Mouse (Mus musculus): Measurements from ENCODE around the gene Pdpk1.
"Not testable (repeated sequence)": the region's sequence is repeated elsewhere in the genome, so short reads cannot be mapped to it uniquely, and the experiment has no call there.

The Pdpk1 gene

DNA sequence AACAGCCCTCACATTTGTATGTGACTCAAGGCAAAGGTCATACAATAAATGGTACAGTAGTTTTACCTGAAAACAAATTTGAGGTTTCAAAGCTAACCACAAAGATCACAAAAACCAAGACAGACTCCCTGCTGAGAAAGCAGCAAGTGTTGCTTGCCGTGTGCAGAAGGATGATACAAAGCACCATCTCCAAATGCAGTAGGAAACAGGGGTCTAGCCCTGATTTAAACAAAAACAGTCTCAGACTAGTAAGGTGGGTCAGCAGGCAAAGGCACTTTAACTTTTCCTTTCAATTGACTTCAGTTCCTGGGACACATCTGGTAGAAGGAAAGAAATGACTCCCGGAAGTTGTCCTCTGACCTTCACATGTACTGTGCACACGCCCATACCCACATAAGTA, 23.9 kb downstream of the Pdpk1 start:
- DNase-seq (ENCODE audit: low read depth, low spot score) = no peak

DNA sequence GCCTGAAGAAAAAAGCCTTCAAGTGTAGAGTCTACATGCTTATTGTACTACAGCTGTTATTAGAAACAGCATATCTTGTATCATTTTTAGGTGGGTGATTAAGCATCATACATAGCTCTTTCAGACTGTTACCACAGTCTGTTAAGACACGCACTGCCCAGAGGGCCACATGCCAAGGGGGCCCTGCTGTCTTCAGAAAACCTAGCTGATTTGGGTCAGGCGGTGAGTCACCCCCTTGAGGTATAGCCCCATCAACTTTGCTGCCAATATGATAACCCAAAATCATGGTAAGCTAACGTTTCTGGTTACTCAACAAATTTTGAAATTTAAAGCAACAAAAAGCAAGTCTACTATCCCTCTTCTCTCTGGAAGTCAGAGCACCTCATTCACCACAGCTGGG, 31.3 kb downstream of the Pdpk1 start:
- DNase-seq (ENCODE audit: low read depth, low spot score) = no peak

DNA sequence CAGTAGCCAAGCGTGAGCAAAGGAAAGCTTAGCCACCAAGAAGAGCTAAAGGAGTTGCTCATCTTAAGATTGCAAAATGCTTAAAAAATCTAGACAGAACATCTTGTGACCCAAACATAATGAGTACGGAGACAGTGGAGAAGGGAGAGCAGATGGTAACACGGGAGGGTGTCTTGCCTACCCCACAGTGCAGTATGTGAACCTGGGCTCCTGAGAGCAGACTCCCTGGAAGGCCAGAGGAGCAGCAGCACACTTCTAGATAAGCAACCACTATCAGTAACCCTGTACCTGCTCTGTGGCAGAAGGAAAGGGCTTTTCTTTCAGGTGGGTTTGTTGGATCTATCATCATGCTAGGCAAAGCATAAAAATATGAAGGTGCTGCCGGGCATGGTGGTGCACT, 37.7 kb downstream of the Pdpk1 start:
- no peak for DNase-seq (ENCODE audit: low read depth, low spot score)

DNA sequence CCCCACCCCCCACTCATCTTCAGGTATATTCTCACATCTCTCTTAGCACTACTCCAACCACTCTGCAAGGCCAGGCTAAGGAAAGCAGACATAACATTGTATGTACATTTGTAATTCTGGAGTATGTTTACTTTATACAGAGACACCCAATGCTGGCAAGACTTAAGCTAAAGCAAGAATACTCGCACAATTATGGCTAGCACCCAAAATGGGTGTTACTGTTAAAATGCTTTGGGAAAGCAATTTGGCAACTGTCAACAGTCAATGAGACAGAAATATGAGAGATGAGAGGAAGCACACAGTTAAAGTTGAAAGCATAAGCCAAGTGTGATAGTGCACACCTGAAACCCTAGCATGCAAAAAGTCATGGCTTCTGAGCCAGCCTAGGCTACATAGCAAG, 39.5 kb downstream of the Pdpk1 start:
- no peak for DNase-seq (ENCODE audit: low read depth, low spot score)

- DNase-seq (ENCODE audit: low read depth, low spot score) = no peak
Observed at GRCm38 (mm10) chr17:24108896-24109295, 41.8 kb downstream of the Pdpk1 start.

DNA sequence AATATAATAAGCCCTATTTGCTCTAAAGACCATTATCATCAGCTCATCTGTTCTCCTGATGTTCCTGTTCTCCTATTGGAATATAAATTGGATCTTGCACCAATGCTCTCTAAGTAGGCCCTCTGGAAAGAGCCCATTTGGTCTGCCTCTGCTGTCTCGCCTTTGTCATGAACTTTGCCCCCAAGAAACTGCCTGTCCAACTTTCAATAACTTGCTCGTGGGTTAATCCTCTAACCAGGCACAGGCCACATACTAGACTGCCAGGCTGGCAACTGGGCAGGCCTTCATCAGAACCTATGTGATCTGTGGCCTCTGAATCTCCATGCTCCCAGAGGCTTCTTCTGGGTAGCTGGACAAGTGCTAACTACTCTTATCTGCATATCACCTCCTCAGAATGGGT, 45.6 kb downstream of the Pdpk1 start:
- no peak for DNase-seq (ENCODE audit: low read depth, low spot score)

DNA sequence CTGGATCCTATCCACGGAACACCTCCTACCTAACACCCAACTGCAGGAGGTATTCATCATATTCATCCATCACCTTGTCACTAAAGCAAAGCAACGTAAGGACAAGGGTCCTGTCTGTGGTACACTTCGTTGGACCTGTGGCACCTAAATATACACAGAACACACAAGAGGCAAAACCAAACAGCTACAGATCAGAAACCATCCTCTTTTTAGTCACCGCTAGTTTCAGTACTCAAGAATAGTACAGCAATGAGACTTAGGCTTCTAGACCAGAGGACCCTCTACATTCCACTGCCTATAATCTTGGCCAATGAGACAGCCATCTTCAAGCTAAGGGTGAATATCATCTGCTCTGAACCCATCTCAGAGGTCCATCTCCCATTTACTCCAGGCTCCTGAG, 52.4 kb downstream of the Pdpk1 start:
- DNase-seq (ENCODE audit: low read depth, low spot score) = no peak

- DNase-seq (ENCODE audit: low read depth, low spot score) = no peak
Observed at GRCm38 (mm10) chr17:24090575-24090974, 60.1 kb downstream of the Pdpk1 start.

DNA sequence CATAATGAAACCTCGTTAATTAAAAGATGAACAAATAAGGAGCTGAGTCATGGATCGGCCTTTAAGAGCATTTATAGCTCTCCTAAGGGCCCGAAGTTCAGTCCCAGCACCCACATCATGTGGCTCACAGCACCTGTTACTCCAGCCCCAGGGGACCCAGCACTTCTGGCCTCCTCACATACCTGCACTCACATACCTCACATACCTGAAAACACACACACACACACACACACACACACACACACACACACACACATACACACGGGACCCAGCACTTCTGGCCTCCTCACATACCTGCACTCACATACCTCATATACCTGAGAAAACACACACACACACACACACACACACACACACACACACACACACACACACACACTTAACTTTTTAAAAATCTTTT, 64.3 kb downstream of the Pdpk1 start:
- DNase-seq (ENCODE audit: low read depth, low spot score) = not testable (repeated sequence)

GRCm38 (mm10) chr17:24084593-24084992, 66.1 kb downstream of the Pdpk1 start:
- no peak for DNase-seq (ENCODE audit: low read depth, low spot score)

DNA sequence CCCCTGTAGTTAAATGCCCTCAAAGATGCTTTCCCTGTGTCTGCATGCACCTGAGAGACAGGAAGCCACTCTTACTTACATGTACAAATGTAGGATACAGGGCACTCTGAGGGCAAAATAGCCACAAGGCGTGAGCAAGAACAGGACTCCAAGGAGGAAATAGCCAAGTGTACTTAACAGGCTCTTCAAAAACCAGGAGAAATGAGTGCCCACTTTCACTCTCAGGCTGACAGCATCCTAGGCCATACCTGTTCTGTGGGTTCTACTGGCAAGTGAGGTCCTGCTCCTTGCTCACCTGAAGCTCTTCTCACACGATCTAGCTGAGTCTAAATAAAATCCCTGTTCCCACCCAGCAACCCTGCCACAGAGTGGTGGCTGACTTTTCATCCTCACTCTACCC, 73.6 kb downstream of the Pdpk1 start:
- no peak for DNase-seq (ENCODE audit: low read depth, low spot score)

GRCm38 (mm10) chr17:24072919-24073696, 77.6 kb downstream of the Pdpk1 start, which contains the start of gene Kctd5:
Gene Kctd5, minus strand, starts transcription at chr17:24073485.
- DNase-seq (ENCODE audit: low read depth, low spot score) = peak; percentile 98

DNA sequence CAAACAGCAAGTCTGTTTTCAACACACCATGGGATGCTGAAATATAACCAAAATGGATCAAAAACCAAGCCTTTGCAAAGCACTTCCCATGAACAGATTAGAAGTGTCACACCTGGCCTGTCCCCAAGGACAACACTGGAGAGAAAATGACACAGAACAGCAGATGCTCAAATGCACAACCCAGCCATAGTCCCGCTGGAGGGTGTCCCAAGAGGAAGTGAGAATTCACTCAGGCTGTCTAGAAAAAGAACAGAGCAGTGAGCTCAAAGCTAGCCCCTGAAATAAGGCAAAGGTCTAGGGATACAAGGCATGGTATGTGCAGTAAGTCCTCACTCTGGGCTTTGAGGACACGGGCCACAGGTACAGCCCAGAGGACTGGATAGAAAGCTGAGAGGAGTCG, 81.2 kb downstream of the Pdpk1 start:
- no peak for DNase-seq (ENCODE audit: low read depth, low spot score)

- DNase-seq (ENCODE audit: low read depth, low spot score) = no peak
Observed at GRCm38 (mm10) chr17:24068271-24068670, 82.5 kb downstream of the Pdpk1 start.

- DNase-seq (ENCODE audit: low read depth, low spot score) = no peak
Observed at GRCm38 (mm10) chr17:24062459-24063155, 88.1 kb downstream of the Pdpk1 start.

DNA sequence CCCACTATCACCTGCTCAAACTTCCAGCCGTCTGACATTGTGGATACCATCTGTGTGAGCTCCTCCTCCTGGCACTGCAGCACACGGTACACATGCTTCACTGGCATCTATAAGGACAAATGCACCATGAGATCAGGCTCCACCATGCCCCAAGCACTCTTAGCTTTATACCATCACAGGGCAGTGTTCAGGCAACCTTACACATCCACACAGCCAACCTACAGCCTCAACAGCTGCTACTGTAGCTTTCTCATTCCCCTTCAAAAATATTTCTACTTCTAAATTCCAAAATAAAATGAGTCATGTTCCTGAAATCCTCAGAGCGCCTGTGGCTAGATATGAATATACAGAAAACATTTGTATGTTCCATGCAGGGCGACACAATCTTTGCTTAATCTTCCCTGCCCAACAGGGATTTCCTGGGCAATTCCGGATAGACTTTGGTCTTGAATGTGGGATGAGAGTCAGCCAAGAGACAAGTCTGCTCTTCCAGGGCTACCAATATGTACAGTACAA, 92.9 kb downstream of the Pdpk1 start:
- no peak for DNase-seq (ENCODE audit: low read depth, low spot score)

DNA sequence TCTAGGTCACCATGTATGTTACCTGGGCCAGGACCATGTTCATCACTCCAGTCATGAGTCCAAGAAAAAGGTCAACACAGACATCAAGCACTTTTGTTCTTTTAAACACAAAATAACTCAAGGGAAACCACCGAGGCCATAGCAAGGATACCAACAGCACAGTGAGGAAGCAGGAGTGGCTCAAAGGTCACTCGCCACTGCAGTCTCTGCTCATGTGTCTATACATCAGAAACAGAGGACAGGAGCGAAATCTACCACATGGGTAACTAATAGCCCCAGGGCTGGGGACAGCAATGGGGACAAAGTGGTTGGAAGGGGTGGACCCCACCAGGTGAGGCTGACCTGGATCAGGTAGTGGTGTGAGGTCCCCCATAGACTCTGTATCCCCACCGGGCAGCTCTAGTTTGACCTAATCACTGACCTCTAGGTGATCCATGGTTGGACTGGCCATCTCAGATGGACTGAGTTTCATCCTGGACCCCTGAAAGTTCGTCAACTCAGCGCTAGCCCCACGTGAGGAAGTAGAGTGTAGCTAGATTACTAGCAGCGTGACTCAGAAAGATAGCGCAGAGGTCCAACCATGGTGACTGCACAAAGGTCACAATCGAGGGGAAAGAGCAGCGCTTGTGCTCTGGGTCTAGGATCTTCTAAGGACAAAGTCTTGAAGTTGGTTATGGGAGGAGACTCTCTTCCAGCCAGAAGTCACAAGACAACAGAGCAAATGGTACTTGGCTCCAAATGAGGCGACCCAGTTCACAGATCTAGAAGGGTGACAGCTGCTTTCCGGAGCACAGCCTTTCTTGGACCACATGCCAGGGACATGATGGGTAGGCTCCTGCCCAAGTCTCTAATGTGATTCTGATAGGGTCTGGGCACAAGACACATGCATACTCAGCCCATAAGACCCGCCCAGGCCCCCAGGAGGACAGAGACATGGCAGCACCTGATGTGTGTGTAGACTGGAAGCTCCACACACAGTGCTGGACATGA, 93.8 kb downstream of the Pdpk1 start:
- no peak for DNase-seq (ENCODE audit: low read depth, low spot score)

GRCm38 (mm10) chr17:24049008-24049407, 101.7 kb downstream of the Pdpk1 start:
- DNase-seq (ENCODE audit: low read depth, low spot score) = no peak

GRCm38 (mm10) chr17:24048053-24048452, 102.7 kb downstream of the Pdpk1 start:
- no peak for DNase-seq (ENCODE audit: low read depth, low spot score)

- DNase-seq (ENCODE audit: low read depth, low spot score) = no peak
Observed at GRCm38 (mm10) chr17:24046026-24046425, 104.7 kb downstream of the Pdpk1 start.

- no peak for DNase-seq (ENCODE audit: low read depth, low spot score)
Observed at GRCm38 (mm10) chr17:24045608-24046007, 105.1 kb downstream of the Pdpk1 start.

DNA sequence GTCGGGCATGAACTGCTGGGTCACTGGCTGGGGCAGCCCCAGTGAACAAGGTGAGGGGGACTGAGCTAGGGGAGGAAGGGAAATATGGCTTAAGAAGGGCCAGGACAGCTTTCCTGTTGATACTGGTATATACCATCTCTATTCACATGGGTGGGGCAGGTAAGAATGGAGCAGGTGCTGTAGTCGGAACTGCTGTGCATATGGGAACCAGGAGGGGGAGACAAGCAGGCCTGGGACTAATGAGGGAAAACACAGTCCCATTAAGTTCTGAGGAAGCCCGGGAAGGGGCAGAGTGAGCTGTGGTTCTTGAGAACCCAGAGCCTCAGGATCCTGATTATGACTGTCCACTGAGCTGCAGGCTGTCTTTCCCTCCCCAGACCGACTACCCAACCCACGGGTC, 106.2 kb downstream of the Pdpk1 start:
- DNase-seq (ENCODE audit: low read depth, low spot score) = no peak
